Mouse (Mus musculus) heart, embryonic 10.5 days (tissue): Measurements from ENCODE around the gene Tspan9. TPM values are rescaled to one million over a fixed set of nuclear protein-coding genes. Genes with fewer than 3 reads are reported as not detected.

Experiments used
- DNase-seq: peaks from one replicate; pipeline ENCODE4 v3.0.0-alpha.2; 2017; ENCODE audit warnings: low spot score
- H3K27ac ChIP-seq: fragments of 300-500 bp; sonication (generic); 2 replicates; pipeline ENCODE4 v1.5.1; 2016; ENCODE audit warnings: mild to moderate bottlenecking
- H3K27me3 ChIP-seq: fragments of 300-500 bp; sonication (generic); 2 replicates; pipeline ENCODE4 v1.6.1; 2016; ENCODE audit warnings: mild to moderate bottlenecking; ENCODE audit not compliant: poor library complexity, insufficient read depth, severe bottlenecking
- H3K36me3 ChIP-seq: fragments of 300-500 bp; sonication (generic); 2 replicates; pipeline ENCODE4 v1.6.1; 2016; ENCODE audit warnings: mild to moderate bottlenecking, moderate library complexity
- H3K4me1 ChIP-seq: fragments of 300-500 bp; sonication (generic); 2 replicates; pipeline ENCODE4 v1.6.1; 2016; ENCODE audit warnings: mild to moderate bottlenecking
- H3K4me3 ChIP-seq: fragments of 300-500 bp; sonication (generic); 2 replicates; pipeline ENCODE4 v1.5.1; 2016; ENCODE audit warnings: mild to moderate bottlenecking, moderate library complexity
- H3K9me3 ChIP-seq: fragments of 300-500 bp; sonication (generic); 2 replicates; pipeline ENCODE4 v1.6.1; 2016; ENCODE audit warnings: mild to moderate bottlenecking, moderate library complexity
- WGBS: fragments of 180-500 bp; shearing (Covaris S2); methylation state at CpG from one replicate; pipeline ENCODE4 v1.1.7; 2016; 5-methylcytosine and 5-hydroxymethylcytosine counted together
- polyA plus RNA-seq: library from polyadenylated mRNA; unstranded; fragments of >200 nt; fragmentation: Nextera tagmentation; extraction: Ambion mirVana; gene quantifications from 2 replicates; pipeline ENCODE4 v1.2.1, GENCODE M21; 2016

Gene Tspan9
- polyA plus RNA-seq, 1 experiment from 2014 or later, result 111 TPM

- Histone ChIP-seq H3K4me1 (peaks cover 88% of the 10 kb centered on the region), H3K36me3 (no peaks in the 10 kb centered on the region)
These were observed 49.4 kb downstream of the Tspan9 start for GRCm38 (mm10) chr6:128093856-128094628.

GRCm38 (mm10) chr6:128092621-128093020, 50.8 kb downstream of the Tspan9 start:
- no peak overlapping the region for H3K4me3 ChIP-seq
- H3K9me3 ChIP-seq, result no peaks in the 10 kb centered on the region
- DNase-seq, result no peak
- peaks cover 96% of the 10 kb centered on the region for H3K4me1 ChIP-seq
- no peaks in the 10 kb centered on the region for H3K27me3 ChIP-seq
- 41% methylated on average over 5 of the region's 5 CpGs for WGBS
- no peaks in the 10 kb centered on the region for H3K36me3 ChIP-seq
- H3K27ac ChIP-seq, result peak overlapping the region; percentile 89

More at GRCm38 (mm10) chr6:128093856-128094628, 49.4 kb downstream of the Tspan9 start:
- Histone ChIP-seq H3K27me3 (no peaks in the 10 kb centered on the region), H3K4me3 (no peak overlapping the region), H3K9me3 (no peaks in the 10 kb centered on the region), H3K27ac (peak overlapping the region; percentile 89)
- WGBS, result 83% methylated on average over 15 of the region's 15 CpGs
- DNase-seq, result no peak

- WGBS, result 78% methylated on average over 4 of the region's 4 CpGs
- peak overlapping the region; percentile 89 for H3K27ac ChIP-seq
These were observed 51.6 kb downstream of the Tspan9 start for GRCm38 (mm10) chr6:128091833-128092166.

GRCm38 (mm10) chr6:128090985-128091832, 52.2 kb downstream of the Tspan9 start:
- no peaks in the 10 kb centered on the region for H3K36me3 ChIP-seq
- no peaks in the 10 kb centered on the region for H3K27me3 ChIP-seq
- peak overlapping the region; percentile 89 for H3K27ac ChIP-seq
- WGBS, result 24% methylated on average over 6 of the region's 6 CpGs
- peaks cover 99% of the 10 kb centered on the region for H3K4me1 ChIP-seq
- H3K4me3 ChIP-seq, result no peak overlapping the region
- peak; percentile 85 for DNase-seq
- H3K9me3 ChIP-seq, result no peaks in the 10 kb centered on the region

More at GRCm38 (mm10) chr6:128091833-128092166, 51.6 kb downstream of the Tspan9 start:
- no peak for DNase-seq
- Histone ChIP-seq H3K27me3 (no peaks in the 10 kb centered on the region), H3K4me1 (peaks cover 99% of the 10 kb centered on the region), H3K4me3 (no peak overlapping the region), H3K36me3 (no peaks in the 10 kb centered on the region), H3K9me3 (no peaks in the 10 kb centered on the region)

- no peak overlapping the region for H3K4me3 ChIP-seq
- WGBS, result 75% methylated on average over 13 of the region's 13 CpGs
- H3K9me3 ChIP-seq, result no peaks in the 10 kb centered on the region
- peak overlapping the region; percentile 89 for H3K27ac ChIP-seq
- no peaks in the 10 kb centered on the region for H3K27me3 ChIP-seq
- no peak for DNase-seq
- H3K4me1 ChIP-seq, result peaks cover 93% of the 10 kb centered on the region
- H3K36me3 ChIP-seq, result no peaks in the 10 kb centered on the region
These were observed 53.4 kb downstream of the Tspan9 start for GRCm38 (mm10) chr6:128089770-128090702.

GRCm38 (mm10) chr6:128088746-128089523, 54.5 kb downstream of the Tspan9 start:
- peak overlapping the region; percentile 82 for H3K27ac ChIP-seq
- 56% methylated on average over 8 of the region's 8 CpGs for WGBS
- DNase-seq, result no peak
- H3K4me3 ChIP-seq, result no peak overlapping the region
- H3K9me3 ChIP-seq, result no peaks in the 10 kb centered on the region
- peaks cover 2% of the 10 kb centered on the region; the same call in 1 of the 2 replicates for H3K36me3 ChIP-seq
- no peaks in the 10 kb centered on the region for H3K27me3 ChIP-seq
- H3K4me1 ChIP-seq, result peaks cover 83% of the 10 kb centered on the region

GRCm38 (mm10) chr6:128085488-128086066, 57.8 kb downstream of the Tspan9 start:
- no peaks in the 10 kb centered on the region for H3K27me3 ChIP-seq
- H3K36me3 ChIP-seq, result peaks cover 10% of the 10 kb centered on the region; the same call in 1 of the 2 replicates
- H3K27ac ChIP-seq, result peak overlapping the region; percentile 73; the same call in 1 of the 2 replicates
- 64% methylated on average over 9 of the region's 9 CpGs for WGBS
- peaks cover 62% of the 10 kb centered on the region for H3K4me1 ChIP-seq
- DNase-seq, result no peak
- H3K4me3 ChIP-seq, result no peak overlapping the region
- no peaks in the 10 kb centered on the region for H3K9me3 ChIP-seq

GRCm38 (mm10) chr6:128083305-128083704, 60.1 kb downstream of the Tspan9 start:
- Histone ChIP-seq H3K27me3 (no peaks in the 10 kb centered on the region), H3K4me1 (peaks cover 62% of the 10 kb centered on the region), H3K36me3 (peaks cover 10% of the 10 kb centered on the region; the same call in 1 of the 2 replicates), H3K27ac (no peak overlapping the region), H3K4me3 (no peak overlapping the region), H3K9me3 (no peaks in the 10 kb centered on the region)
- DNase-seq, result no peak
- 88% methylated on average over 11 of the region's 11 CpGs for WGBS

GRCm38 (mm10) chr6:128081781-128082180, 61.6 kb downstream of the Tspan9 start:
- H3K9me3 ChIP-seq, result no peaks in the 10 kb centered on the region
- H3K27me3 ChIP-seq, result no peaks in the 10 kb centered on the region
- 0 out of 2 replicates have a peak overlapping the region, but pooled peaks have one; percentile 11 for H3K27ac ChIP-seq
- WGBS, result 84% methylated on average over 5 of the region's 5 CpGs
- peaks cover 15% of the 10 kb centered on the region; the same call in 1 of the 2 replicates for H3K36me3 ChIP-seq
- H3K4me1 ChIP-seq, result peaks cover 62% of the 10 kb centered on the region
- H3K4me3 ChIP-seq, result no peak overlapping the region
- no peak for DNase-seq

- H3K36me3 ChIP-seq, result peaks cover 18% of the 10 kb centered on the region
- H3K4me3 ChIP-seq, result no peak overlapping the region
- peak overlapping the region; percentile 49 for H3K27ac ChIP-seq
- H3K9me3 ChIP-seq, result no peaks in the 10 kb centered on the region
- 86% methylated on average over 8 of the region's 8 CpGs for WGBS
- peaks cover 62% of the 10 kb centered on the region for H3K4me1 ChIP-seq
- H3K27me3 ChIP-seq, result no peaks in the 10 kb centered on the region
- DNase-seq, result no peak
These were observed 62.1 kb downstream of the Tspan9 start for GRCm38 (mm10) chr6:128081293-128081692.

- Histone ChIP-seq H3K27me3 (no peaks in the 10 kb centered on the region), H3K27ac (peak overlapping the region; percentile 68), H3K4me1 (peaks cover 72% of the 10 kb centered on the region), H3K36me3 (peaks cover 23% of the 10 kb centered on the region), H3K9me3 (no peaks in the 10 kb centered on the region), H3K4me3 (no peak overlapping the region; the same call in 1 of the 2 replicates)
- 35% methylated on average over 9 of the region's 9 CpGs for WGBS
- peak; percentile 88 for DNase-seq
These were observed 63.7 kb downstream of the Tspan9 start for GRCm38 (mm10) chr6:128079576-128080224.
